Mouse (Mus musculus): ENCODE data around the gene Kazn. TPM values are rescaled to one million over a fixed set of nuclear protein-coding genes. Genes with fewer than 3 reads are reported as not detected.

Kazn gene
- total and polyA plus RNA-seq, 3 experiments: 1.3 to 9.7 (median 4.2) TPM

DNA sequence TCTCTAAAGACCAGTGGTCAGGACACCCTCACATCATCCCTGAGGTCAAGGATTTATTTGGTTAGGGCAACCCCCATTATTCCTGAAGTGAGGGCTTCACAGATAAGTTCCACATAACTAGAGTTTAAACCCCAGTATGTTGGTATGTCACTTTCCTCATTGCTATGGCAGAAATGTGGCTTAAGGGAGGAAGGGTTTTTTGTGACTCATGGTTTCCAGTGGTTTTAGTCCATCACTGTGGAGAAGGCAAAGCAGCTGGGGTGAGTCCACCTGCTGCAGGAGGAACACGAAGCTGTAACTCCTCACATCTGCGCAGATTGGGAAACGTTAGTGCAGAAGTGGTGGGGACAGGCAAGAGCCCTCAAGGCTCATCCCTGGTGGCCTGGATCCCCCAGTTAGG is 62.5 kb downstream of the Kazn start:
- H3K27ac ChIP-seq (ENCODE audit: insufficient read depth, low read depth): no peak overlapping the region
- peaks cover 18% of the 10 kb centered on the region for H3K9me3 ChIP-seq (replicated peaks; ENCODE audit: low read length)
- H3K4me2 ChIP-seq (ENCODE audit: insufficient read depth, low read depth, poor library complexity, severe bottlenecking): no peak overlapping the region
- H3K4me1 ChIP-seq (ENCODE audit: control insufficient read depth in 1 of 2, insufficient read depth in 2 of 2): peaks cover 7 to 33% of the 10 kb centered on the region in 2 experiments
- H3K9ac ChIP-seq (ENCODE audit: insufficient read depth, low read depth): no peak overlapping the region
- dilution Hi-C loops (cut with MboI; ENCODE audit: extremely low pct_ligation_motif_present, extremely low pct_unique_long_range_greater_than_20kb, low sequenced_read_pairs) (no loop called here), in situ Hi-C loops (cut with MboI; ENCODE audit: low pct_ligation_motif_present, low pct_unique_long_range_greater_than_20kb, low sequenced_read_pairs) (no loop called here)
- DNase-seq (ENCODE audit: extremely low read depth): no peak
- H3K27me3 ChIP-seq (replicated peaks): no peaks in the 10 kb centered on the region
- H3K4me3 ChIP-seq (replicated peaks in 1 of 3; ENCODE audit: low read depth in 2 of 3, low read length in 2 of 3, poor library complexity in 1 of 3): peak overlapping the region in 1 of 3 experiments; percentile 11
- H3K79me2 ChIP-seq (replicated peaks; ENCODE audit: control insufficient read depth, extremely low read depth, insufficient read depth, poor library complexity, severe bottlenecking): no peaks in the 10 kb centered on the region
- no peak for TF ChIP-seq POLR2AphosphoS2 (IDR thresholded peaks at IDR 0.05; ENCODE audit: low read depth, low read length)
- TF ChIP-seq EP300 (IDR thresholded peaks at IDR 0.05; ENCODE audit: low read length): peak; percentile 82
- TF ChIP-seq ETS1 (conservative IDR thresholded peaks at IDR 0.05; ENCODE audit: low read depth, low read length): 0 out of 2 replicates have a peak, but pooled peaks have one; percentile 11
- peak; percentile 44; the same call in 1 of the 2 replicates for TF ChIP-seq JUN (IDR thresholded peaks at IDR 0.05; ENCODE audit: insufficient read depth, low read depth, low read length)
- TF ChIP-seq RAD21 (IDR thresholded peaks at IDR 0.05; ENCODE audit: low read depth, low read length): no peak
- peak; percentile 55; the same call in 1 of the 2 replicates for TF ChIP-seq JUND (conservative IDR thresholded peaks at IDR 0.05; ENCODE audit: low read depth, low read length)
- TF ChIP-seq ZNF384 (IDR thresholded peaks at IDR 0.05; ENCODE audit: low read depth, low read length): no peak
- peaks cover 0 to 38% of the 10 kb centered on the region in 2 experiments for H3K36me3 ChIP-seq (replicated peaks in 1 of 2; ENCODE audit: control insufficient read depth in 1 of 2, insufficient read depth in 1 of 2, low read length in 1 of 2)

DNA sequence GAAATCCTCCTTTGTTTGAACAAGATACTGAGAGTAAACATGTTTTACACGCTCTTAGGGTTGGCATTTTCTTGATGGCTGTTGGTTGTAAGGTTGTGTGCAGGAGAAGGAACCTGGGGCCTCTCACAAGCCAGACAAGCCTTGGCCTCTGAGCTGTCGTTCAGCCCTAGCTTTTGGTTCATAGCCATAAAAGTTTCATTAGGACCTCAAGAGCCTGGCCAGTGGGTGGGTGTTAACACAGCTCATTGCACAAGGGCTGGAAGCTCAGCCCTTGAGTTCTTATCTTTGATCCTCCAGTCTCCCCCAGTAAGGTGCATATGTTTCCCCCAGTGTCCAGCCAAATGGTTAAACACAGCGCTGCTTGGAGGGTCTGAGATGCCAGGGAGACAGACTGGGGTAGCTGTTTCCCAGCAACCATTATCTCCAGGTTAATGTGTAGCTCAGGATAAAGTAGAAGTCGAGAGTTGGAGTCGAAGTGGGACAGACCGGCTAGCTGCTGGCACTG is 65.2 kb downstream of the Kazn start:
- in situ Hi-C loops (cut with MboI; ENCODE audit: low pct_ligation_motif_present, low pct_unique_long_range_greater_than_20kb, low sequenced_read_pairs): loop anchor here (25.0 kb wide), 2 partner anchors 238 to 1063 kb away; no protein-coding TSS in a partner anchor
- H3K79me2 ChIP-seq (replicated peaks; ENCODE audit: control insufficient read depth, extremely low read depth, insufficient read depth, poor library complexity, severe bottlenecking): no peaks in the 10 kb centered on the region
- no peak overlapping the region for H3K4me3 ChIP-seq (replicated peaks in 1 of 3; ENCODE audit: low read depth in 2 of 3, low read length in 2 of 3, poor library complexity in 1 of 3)
- H3K36me3 ChIP-seq (replicated peaks in 1 of 2; ENCODE audit: control insufficient read depth in 1 of 2, insufficient read depth in 1 of 2, low read length in 1 of 2): peaks cover 0 to 30% of the 10 kb centered on the region in 2 experiments
- TF ChIP-seq MYC (IDR thresholded peaks at IDR 0.05; ENCODE audit: low read depth, low read length) (no peak), USF1 (IDR thresholded peaks at IDR 0.05; ENCODE audit: low read depth, low read length) (no peak), HCFC1 (IDR thresholded peaks at IDR 0.05; ENCODE audit: low read depth, low read length) (no peak), MXI1 (IDR thresholded peaks at IDR 0.05; ENCODE audit: low read depth, low read length) (no peak), BHLHE40 (IDR thresholded peaks at IDR 0.05; ENCODE audit: low read depth, low read length) (no peak), UBTF (IDR thresholded peaks at IDR 0.05; ENCODE audit: low read depth, low read length) (no peak), NRF1 (IDR thresholded peaks at IDR 0.05; ENCODE audit: low read depth, low read length) (no peak), IRF4 (IDR thresholded peaks at IDR 0.05; ENCODE audit: low read depth, low read length) (no peak)
- dilution Hi-C loops (cut with MboI; ENCODE audit: extremely low pct_ligation_motif_present, extremely low pct_unique_long_range_greater_than_20kb, low sequenced_read_pairs): no loop called here
- no peaks in the 10 kb centered on the region for H3K27me3 ChIP-seq (replicated peaks)
- no peak overlapping the region for H3K9ac ChIP-seq (ENCODE audit: insufficient read depth, low read depth)
- H3K4me1 ChIP-seq (ENCODE audit: control insufficient read depth in 1 of 2, insufficient read depth in 2 of 2): peaks cover 14 to 41% of the 10 kb centered on the region in 2 experiments
- peaks cover 18% of the 10 kb centered on the region for H3K9me3 ChIP-seq (replicated peaks; ENCODE audit: low read length)
- no peak for DNase-seq (ENCODE audit: extremely low read depth)
- no peak overlapping the region for H3K27ac ChIP-seq (ENCODE audit: insufficient read depth, low read depth)
- no peak overlapping the region for H3K4me2 ChIP-seq (ENCODE audit: insufficient read depth, low read depth, poor library complexity, severe bottlenecking)

Data from CH12.LX (cell line).